Mouse (Mus musculus) hindbrain, embryonic 14.5 days (tissue): ENCODE data around the gene Adtrp. TPM values are rescaled to one million over a fixed set of nuclear protein-coding genes. Genes with fewer than 3 reads are reported as not detected.

ENCODE experiments used
- ATAC-seq: fragments of 200-750 bp; cut with Nextera tagmentation; 2 replicates; pipeline ENCODE4 v1.8.0; 2017; ENCODE audit warnings: moderate number of reproducible peaks, mild to moderate bottlenecking, moderate TSS enrichment, moderate library complexity; ENCODE audit not compliant: low FRiP score
- DNase-seq: peaks from one replicate; pipeline ENCODE4 v3.0.0-alpha.2; 2015; ENCODE audit warnings: low spot score
- H3K27ac ChIP-seq: fragments of 300-500 bp; sonication (generic); 2 replicates; pipeline ENCODE4 v1.5.1; 2014; ENCODE audit warnings: mild to moderate bottlenecking, moderate library complexity
- H3K27me3 ChIP-seq: fragments of 300-500 bp; sonication (generic); 2 replicates; pipeline ENCODE4 v1.6.1; 2014; ENCODE audit warnings: mild to moderate bottlenecking, low read length, mixed read lengths; ENCODE audit not compliant: control insufficient read depth, insufficient read depth
- H3K36me3 ChIP-seq: fragments of 300-500 bp; sonication (generic); replicated peaks from 2 replicates; pipeline ENCODE4 v1.6.1; 2014; ENCODE audit not compliant: control insufficient read depth, insufficient read depth
- H3K4me1 ChIP-seq: fragments of 300-500 bp; sonication (generic); replicated peaks from 2 replicates; pipeline ENCODE4 v1.6.1; 2014; ENCODE audit warnings: antibody characterized with exemption, low read length, mixed read lengths; ENCODE audit not compliant: control insufficient read depth, insufficient read depth
- H3K4me2 ChIP-seq: fragments of 300-500 bp; sonication (generic); replicated peaks from 2 replicates; pipeline ENCODE4 v1.6.1; 2014; ENCODE audit warnings: mild to moderate bottlenecking, moderate library complexity
- H3K4me3 ChIP-seq: fragments of 300-500 bp; sonication (generic); replicated peaks from 2 replicates; pipeline ENCODE4 v1.5.1; 2014; ENCODE audit warnings: mild to moderate bottlenecking, low read length
- H3K9ac ChIP-seq: fragments of 300-500 bp; sonication (generic); 2 replicates; pipeline ENCODE4 v1.6.1; 2014
- H3K9me3 ChIP-seq: fragments of 300-500 bp; sonication (generic); 2 replicates; pipeline ENCODE4 v1.6.1; 2016; ENCODE audit warnings: low read length; ENCODE audit not compliant: control insufficient read depth
- WGBS: fragments of 180-500 bp; shearing (Covaris S2); extraction: QIAGEN DNeasy Blood & Tissue Kit; methylation state at CpG from one replicate; pipeline ENCODE4 v1.1.7; 2014; 5-methylcytosine and 5-hydroxymethylcytosine counted together
- polyA plus RNA-seq: library from polyadenylated mRNA; unstranded; fragments of >200 nt; fragmentation: Nextera tagmentation; extraction: Ambion mirVana; gene quantifications from 2 replicates; pipeline ENCODE4 v1.2.1, GENCODE M21; 2014

Gene Adtrp
- polyA plus RNA-seq, 1 experiment from 2014 or later, result 0.21 TPM

DNA sequence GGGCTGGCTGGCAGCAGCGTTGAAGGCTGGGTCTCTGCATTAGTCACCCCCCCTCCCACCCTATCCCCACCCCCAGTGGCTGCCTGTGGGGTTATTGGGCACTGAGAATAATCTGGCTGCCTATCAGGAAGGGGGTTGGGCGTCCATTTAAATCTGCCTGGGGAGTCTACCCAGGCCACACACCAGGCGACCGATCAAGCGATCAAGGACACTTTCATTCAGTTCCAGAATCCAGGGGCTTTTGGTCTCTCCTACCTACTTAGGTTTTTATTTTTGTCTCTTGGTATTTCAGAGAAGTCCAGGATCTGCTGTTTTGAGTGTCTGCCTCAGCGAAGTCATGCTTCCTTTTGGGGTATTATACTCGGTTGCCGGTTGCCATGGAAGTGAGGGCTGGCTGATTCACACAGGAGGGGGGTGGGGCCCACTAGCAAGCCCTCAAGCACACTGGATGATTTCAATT lies 46.3 kb downstream of the Adtrp start:
- WGBS, result 2% methylated on average over 8 of the region's 8 CpGs
- H3K9ac ChIP-seq, result no peak overlapping the region
- no peaks in the 10 kb centered on the region for H3K36me3 ChIP-seq
- H3K27ac ChIP-seq, result peak overlapping the region; percentile 63
- no peaks in the 10 kb centered on the region for H3K27me3 ChIP-seq
- ATAC-seq, result peak; percentile 87; the same call in 1 of the 2 replicates
- H3K9me3 ChIP-seq, result no peaks in the 10 kb centered on the region
- peaks cover 15% of the 10 kb centered on the region for H3K4me1 ChIP-seq
- DNase-seq, result peak; percentile 42
- H3K4me2 ChIP-seq, result peak overlapping the region; percentile 38
- no peak overlapping the region for H3K4me3 ChIP-seq

DNA sequence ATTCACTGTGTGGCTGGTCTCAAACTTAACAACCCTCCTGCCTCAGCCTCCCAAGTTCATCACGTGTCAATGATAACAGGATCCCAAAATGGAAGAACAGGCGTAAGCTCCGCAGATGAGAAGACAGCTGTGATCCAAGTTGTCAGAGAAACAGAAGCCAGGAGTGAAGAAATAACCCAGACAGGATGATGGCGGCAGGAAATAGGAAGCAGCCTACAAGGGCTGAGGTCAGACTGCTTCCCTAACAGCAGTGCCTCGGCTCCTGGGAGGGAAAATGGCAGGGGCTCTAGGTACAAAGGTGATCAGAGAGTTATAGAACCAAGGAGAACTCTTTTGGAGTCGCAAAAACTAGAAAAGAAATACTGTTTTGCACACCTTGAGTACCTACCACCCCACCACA lies 54.6 kb downstream of the Adtrp start:
- Histone ChIP-seq H3K9ac (no peak overlapping the region), H3K36me3 (no peaks in the 10 kb centered on the region), H3K4me2 (no peak overlapping the region), H3K9me3 (no peaks in the 10 kb centered on the region), H3K4me1 (no peaks in the 10 kb centered on the region), H3K27me3 (no peaks in the 10 kb centered on the region), H3K27ac (no peak overlapping the region), H3K4me3 (no peak overlapping the region)
- DNase-seq (no peak), ATAC-seq (no peak)
- 91% methylated on average over 6 of the region's 6 CpGs for WGBS

DNA sequence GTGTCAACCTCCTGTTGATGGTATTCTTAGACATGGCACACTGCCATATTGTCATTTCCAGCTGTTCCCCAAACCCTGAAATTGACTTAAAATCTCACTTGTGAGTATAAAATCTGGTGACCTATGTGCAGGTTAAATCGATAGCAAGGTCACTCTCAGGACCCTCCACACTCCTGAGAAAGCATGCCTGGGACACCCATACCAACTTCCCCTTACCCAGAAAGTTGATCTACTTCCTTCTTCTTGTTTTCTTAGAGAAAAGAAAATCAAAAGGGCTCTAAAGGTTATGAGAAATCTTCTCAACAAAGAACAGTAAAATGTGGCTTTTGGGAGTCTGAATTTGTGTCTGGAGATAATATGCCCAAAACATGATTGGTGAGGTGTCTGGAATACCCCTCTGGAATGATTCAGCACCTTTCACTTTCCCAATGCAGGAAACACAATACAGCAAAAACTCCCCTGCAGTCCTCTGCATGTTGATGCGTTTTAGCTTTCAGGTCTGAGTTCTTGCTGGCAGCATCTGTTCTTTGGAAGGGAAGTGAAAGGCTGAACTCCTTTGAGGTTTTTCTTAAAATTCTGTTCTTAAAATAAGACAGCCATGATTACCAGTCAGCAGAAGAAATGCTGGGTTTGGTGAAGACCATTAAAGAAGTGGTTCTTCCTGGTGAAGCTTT lies 59.5 kb downstream of the Adtrp start:
- Histone ChIP-seq H3K9ac (no peak overlapping the region), H3K4me2 (no peak overlapping the region), H3K4me3 (no peak overlapping the region), H3K9me3 (no peaks in the 10 kb centered on the region), H3K27me3 (no peaks in the 10 kb centered on the region), H3K4me1 (no peaks in the 10 kb centered on the region), H3K27ac (no peak overlapping the region), H3K36me3 (no peaks in the 10 kb centered on the region)
- ATAC-seq (no peak), DNase-seq (no peak)
- WGBS, result 76% methylated on average over 2 of the region's 2 CpGs

DNA sequence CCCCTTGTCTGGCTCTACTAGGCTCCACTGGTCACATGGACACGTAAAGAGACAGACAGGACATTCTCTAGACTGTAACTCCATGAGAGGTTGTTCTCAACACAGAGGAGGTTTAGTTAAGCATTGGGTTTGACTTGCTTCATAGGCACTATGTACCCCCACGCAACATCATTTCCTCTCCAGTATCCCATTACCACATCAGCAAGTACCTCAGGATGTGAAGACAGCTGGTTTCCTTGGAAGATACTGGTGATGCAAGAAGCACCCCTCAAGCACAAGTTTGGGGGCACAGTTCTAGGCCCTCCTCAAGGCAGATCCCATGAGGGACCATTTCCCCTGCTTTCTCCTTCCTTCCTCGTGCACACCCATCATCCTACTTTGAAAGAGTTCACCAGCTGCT lies 60.8 kb downstream of the Adtrp start:
- ATAC-seq, result no peak
- WGBS, result 88% methylated on average over 3 of the region's 3 CpGs
- Histone ChIP-seq H3K4me3 (no peak overlapping the region), H3K4me1 (no peaks in the 10 kb centered on the region), H3K9ac (no peak overlapping the region), H3K4me2 (no peak overlapping the region), H3K36me3 (no peaks in the 10 kb centered on the region), H3K27me3 (no peaks in the 10 kb centered on the region), H3K9me3 (no peaks in the 10 kb centered on the region), H3K27ac (no peak overlapping the region)
- no peak for DNase-seq

DNA sequence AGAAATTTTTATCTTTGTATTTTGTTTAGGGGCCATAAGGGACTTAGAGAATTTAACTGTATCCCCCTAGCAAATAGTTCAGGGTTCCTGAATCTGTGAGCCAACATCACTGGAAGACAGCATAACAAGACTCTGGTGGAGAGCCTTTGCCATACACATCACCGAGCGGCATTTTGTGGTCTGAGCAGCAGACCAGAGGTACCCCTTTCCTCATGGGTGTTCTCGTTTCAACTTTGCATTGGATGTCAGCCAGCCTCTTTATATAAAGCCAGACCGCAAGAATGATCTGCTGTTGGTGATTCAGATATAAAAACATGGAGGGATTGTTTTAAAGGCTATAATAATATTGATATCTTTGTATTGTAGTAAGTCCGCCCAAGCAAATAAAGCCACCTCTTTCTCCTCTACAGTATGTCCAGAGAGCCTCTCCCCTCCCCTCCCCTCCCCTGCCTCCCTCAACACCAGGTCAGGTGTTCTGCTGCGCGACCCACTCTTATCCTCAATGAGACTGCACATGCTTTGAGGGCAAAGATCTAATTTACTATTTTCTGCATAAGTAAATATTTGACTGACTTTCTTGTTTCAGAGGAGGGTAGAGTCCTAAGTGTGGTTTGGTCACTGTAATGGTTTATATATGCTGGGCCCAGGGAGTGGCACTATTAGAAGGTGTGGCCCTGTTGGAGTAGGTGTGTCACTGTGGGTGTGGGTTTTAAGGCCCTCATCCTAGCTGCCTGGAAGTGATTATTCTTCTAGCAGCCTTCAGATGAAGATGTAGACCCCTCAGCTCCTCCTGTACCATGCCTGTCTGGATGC lies 62.4 kb downstream of the Adtrp start:
- no peak for DNase-seq
- no peaks in the 10 kb centered on the region for H3K9me3 ChIP-seq
- no peak overlapping the region for H3K4me3 ChIP-seq
- 85% methylated on average over 7 of the region's 7 CpGs for WGBS
- no peak overlapping the region for H3K4me2 ChIP-seq
- no peaks in the 10 kb centered on the region for H3K4me1 ChIP-seq
- H3K9ac ChIP-seq, result no peak overlapping the region
- H3K36me3 ChIP-seq, result no peaks in the 10 kb centered on the region
- H3K27me3 ChIP-seq, result no peaks in the 10 kb centered on the region
- no peak for ATAC-seq
- peak overlapping the region; percentile 47; the same call in 1 of the 2 replicates for H3K27ac ChIP-seq

DNA sequence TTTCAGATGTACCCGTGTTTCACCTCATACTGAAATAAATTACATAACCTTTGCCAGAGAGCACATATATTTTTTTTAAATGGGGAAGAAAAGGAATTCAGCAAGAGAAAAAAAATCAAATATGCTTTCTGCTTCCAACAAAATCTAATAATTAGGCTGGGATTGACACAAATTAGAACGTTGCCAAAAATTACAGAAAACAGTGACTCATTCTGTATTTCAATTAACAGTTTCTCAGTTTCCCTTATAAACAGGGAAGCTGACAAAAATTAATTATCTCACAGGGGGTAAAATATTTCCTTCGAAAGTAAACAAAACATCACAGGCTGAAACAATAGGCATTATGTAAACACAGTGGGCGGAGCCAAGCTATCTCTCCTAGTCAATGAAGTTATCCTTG lies 67.2 kb downstream of the Adtrp start:
- no peak for ATAC-seq

DNA sequence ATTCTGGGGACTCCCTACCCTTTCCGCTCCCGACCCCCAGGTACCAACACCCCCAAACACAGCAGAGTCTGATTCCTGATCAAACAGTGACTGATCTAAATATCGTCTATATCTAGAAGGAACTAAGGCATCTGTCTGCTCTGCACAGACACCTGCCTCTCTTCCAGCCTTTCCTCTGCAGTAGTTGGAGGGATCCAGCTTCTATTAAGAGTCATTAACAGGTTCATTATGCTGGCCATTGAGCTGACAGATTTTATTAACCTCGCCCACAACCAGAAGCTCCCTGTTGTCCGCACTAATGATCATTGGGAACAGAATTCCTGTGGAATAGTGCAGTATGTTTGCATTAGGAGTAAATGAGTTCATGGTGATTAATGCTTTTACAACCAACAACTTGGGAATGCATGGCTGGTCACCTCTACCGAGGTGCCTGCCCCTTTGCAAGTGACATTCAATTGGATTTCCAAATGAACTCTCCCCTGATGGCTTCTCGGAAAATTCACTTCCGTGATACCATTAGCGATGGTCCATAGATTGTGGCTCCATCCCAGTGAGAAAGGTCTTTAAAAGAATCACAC lies 67.8 kb downstream of the Adtrp start:
- no peak for DNase-seq
- WGBS, result 56% methylated on average over 9 of the region's 9 CpGs

More for the DNA sequence above, 67.2 kb downstream of the Adtrp start:
- no peak overlapping the region for H3K4me3 ChIP-seq
- no peaks in the 10 kb centered on the region for H3K36me3 ChIP-seq
- no peaks in the 10 kb centered on the region for H3K4me1 ChIP-seq
- H3K4me2 ChIP-seq, result no peak overlapping the region
- WGBS, result 77% methylated on average over 4 of the region's 4 CpGs
- no peak for DNase-seq
- no peaks in the 10 kb centered on the region for H3K9me3 ChIP-seq
- no peaks in the 10 kb centered on the region for H3K27me3 ChIP-seq
- no peak overlapping the region for H3K9ac ChIP-seq
- H3K27ac ChIP-seq, result peak overlapping the region; percentile 39; the same call in 1 of the 2 replicates

DNA sequence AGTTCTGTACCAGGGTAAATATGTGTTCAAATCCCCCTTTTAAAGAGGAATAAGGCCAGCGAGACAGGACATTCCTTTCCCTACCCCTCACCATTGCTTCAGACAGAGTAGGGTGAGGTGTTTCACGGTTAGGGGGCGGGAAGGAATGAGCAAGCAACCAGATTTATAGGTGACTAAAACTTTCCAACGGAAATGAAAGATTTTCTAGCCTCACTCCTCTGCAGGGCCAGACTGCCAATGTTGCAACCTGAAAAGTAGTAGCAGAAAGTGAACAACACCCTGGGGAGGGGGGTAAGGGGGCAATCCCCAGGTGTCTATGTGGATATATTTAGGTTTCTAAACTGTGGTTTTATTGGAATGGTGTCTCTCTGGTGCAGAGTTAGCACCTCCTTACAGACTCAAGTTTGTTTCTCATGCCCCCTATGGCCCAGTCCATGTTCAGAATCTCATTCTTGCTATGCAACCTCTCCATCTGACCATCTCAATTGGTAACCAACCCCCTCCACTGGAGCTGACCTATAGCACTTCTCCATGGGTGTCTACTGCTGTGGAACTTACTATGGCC lies 73.6 kb downstream of the Adtrp start:
- Histone ChIP-seq H3K27ac (no peak overlapping the region), H3K9me3 (no peaks in the 10 kb centered on the region), H3K27me3 (no peaks in the 10 kb centered on the region), H3K4me3 (no peak overlapping the region), H3K4me1 (no peaks in the 10 kb centered on the region), H3K4me2 (no peak overlapping the region), H3K9ac (no peak overlapping the region), H3K36me3 (no peaks in the 10 kb centered on the region)
- 92% methylated on average over 4 of the region's 4 CpGs for WGBS
- ATAC-seq (no peak), DNase-seq (no peak)

More for the DNA sequence above, 67.8 kb downstream of the Adtrp start:
- H3K9me3 ChIP-seq, result no peaks in the 10 kb centered on the region
- H3K4me1 ChIP-seq, result no peaks in the 10 kb centered on the region
- no peaks in the 10 kb centered on the region for H3K27me3 ChIP-seq
- ATAC-seq, result no peak
- no peaks in the 10 kb centered on the region for H3K36me3 ChIP-seq
- no peak overlapping the region for H3K27ac ChIP-seq
- no peak overlapping the region for H3K9ac ChIP-seq
- H3K4me3 ChIP-seq, result no peak overlapping the region
- no peak overlapping the region for H3K4me2 ChIP-seq

DNA sequence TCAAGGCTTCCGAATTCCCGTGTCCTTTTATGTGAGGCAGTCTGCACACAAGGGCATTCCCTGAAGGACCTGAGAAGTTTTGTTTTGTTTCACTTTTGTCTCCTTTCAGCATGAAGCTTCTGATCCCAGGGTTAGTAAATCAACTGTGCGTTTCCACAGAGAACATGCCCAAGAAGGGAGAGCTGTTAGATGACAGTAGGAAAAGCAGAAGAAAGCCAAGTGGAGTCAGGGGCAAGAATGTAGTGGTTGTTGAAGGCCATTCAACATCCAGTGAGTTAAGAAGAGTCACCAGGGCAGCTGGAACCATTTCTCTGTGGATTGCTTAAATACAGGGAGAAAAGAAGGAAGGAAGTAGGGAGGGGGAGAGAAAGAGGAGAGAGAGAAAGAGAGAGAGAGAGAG lies 76.4 kb downstream of the Adtrp start:
- H3K4me2 ChIP-seq, result no peak overlapping the region
- no peak overlapping the region for H3K4me3 ChIP-seq
- no peaks in the 10 kb centered on the region for H3K27me3 ChIP-seq
- H3K4me1 ChIP-seq, result no peaks in the 10 kb centered on the region
- DNase-seq, result no peak
- no peak overlapping the region for H3K27ac ChIP-seq
- ATAC-seq, result no peak
- no peak overlapping the region for H3K9ac ChIP-seq
- H3K36me3 ChIP-seq, result no peaks in the 10 kb centered on the region
- H3K9me3 ChIP-seq, result no peaks in the 10 kb centered on the region
- WGBS, result 62% methylated on average over 3 of the region's 3 CpGs
